Mouse (Mus musculus) C2C12 (cell line): ENCODE data around the gene Gtse1.

Source experiments
- CEBPB ChIP-seq: IDR thresholded peaks from one replicate; pipeline ENCODE4 v1.6.1; 2011; ENCODE audit warnings: low read depth, mild to moderate bottlenecking, control low read depth, moderate library complexity
- CTCF ChIP-seq: IDR thresholded peaks from one replicate; pipeline ENCODE4 v1.5.1; 2011; ENCODE audit not compliant: control insufficient read depth, insufficient read depth, insufficient read length
- MAX ChIP-seq: IDR thresholded peaks from one replicate; pipeline ENCODE4 v1.6.1; 2011; ENCODE audit warnings: mild to moderate bottlenecking, control low read depth
- MYOD1 ChIP-seq: IDR thresholded peaks from one replicate; pipeline ENCODE4 v1.6.1; 2011; ENCODE audit warnings: low read depth; ENCODE audit not compliant: control insufficient read depth, insufficient read length
- MYOG ChIP-seq: IDR thresholded peaks from one replicate; pipeline ENCODE4 v1.6.1; 2011; ENCODE audit not compliant: control insufficient read depth, insufficient read length; ENCODE audit errors: extremely low read depth
- USF1 ChIP-seq: IDR thresholded peaks from one replicate; pipeline ENCODE4 v1.6.1; 2011; ENCODE audit warnings: low read depth, mild to moderate bottlenecking, control low read depth, moderate library complexity

- TF ChIP-seq CTCF (no peak), USF1 (no peak), MAX (no peak), CEBPB (no peak), MYOD1 (no peak), MYOG (no peak)
These were observed 20.0 kb downstream of the Gtse1 start for GRCm38 (mm10) chr15:85879498-85879895.
